Mouse (Mus musculus) heart, embryonic 16.5 days (tissue): Measurements from ENCODE around the gene Atp5f1. TPM values are rescaled to one million over a fixed set of nuclear protein-coding genes. Genes with fewer than 3 reads are reported as not detected.

Source experiments
- ATAC-seq: fragments of 200-750 bp; cut with Nextera tagmentation; replicated peaks from 2 replicates; pipeline ENCODE4 v1.8.0; 2017; ENCODE audit warnings: moderate number of reproducible peaks; ENCODE audit not compliant: insufficient read depth, low FRiP score; ENCODE audit errors: extremely low read depth
- H3K27ac ChIP-seq: fragments of 300-500 bp; sonication (generic); 2 replicates; pipeline ENCODE4 v1.5.1; 2014; ENCODE audit warnings: mild to moderate bottlenecking, low read length, control low read depth, moderate library complexity
- H3K27me3 ChIP-seq: fragments of 300-500 bp; sonication (generic); 2 replicates; pipeline ENCODE4 v1.6.1; 2014; ENCODE audit warnings: low read length, mixed read lengths; ENCODE audit not compliant: control insufficient read depth, insufficient read depth
- H3K36me3 ChIP-seq: fragments of 300-500 bp; sonication (generic); 2 replicates; pipeline ENCODE4 v1.6.1; 2014; ENCODE audit not compliant: control insufficient read depth, insufficient read depth
- H3K4me1 ChIP-seq: fragments of 300-500 bp; sonication (generic); 2 replicates; pipeline ENCODE4 v1.6.1; 2014; ENCODE audit warnings: low read length, mixed read lengths; ENCODE audit not compliant: control insufficient read depth, insufficient read depth
- H3K4me2 ChIP-seq: fragments of 300-500 bp; sonication (generic); 2 replicates; pipeline ENCODE4 v1.6.1; 2014; ENCODE audit warnings: low read depth, mild to moderate bottlenecking, control low read depth, low read length
- H3K4me3 ChIP-seq: fragments of 300-500 bp; sonication (generic); 2 replicates; pipeline ENCODE4 v1.5.1; 2014; ENCODE audit warnings: mild to moderate bottlenecking, control low read depth, low read length
- H3K9ac ChIP-seq: fragments of 300-500 bp; sonication (generic); 2 replicates; pipeline ENCODE4 v1.6.1; 2014; ENCODE audit warnings: low read length, control low read depth
- H3K9me3 ChIP-seq: fragments of 300-500 bp; sonication (generic); replicated peaks from 2 replicates; pipeline ENCODE4 v1.6.1; 2016; ENCODE audit warnings: low read length; ENCODE audit not compliant: control insufficient read depth
- WGBS: fragments of 180-500 bp; shearing (Covaris S2); extraction: QIAGEN DNeasy Blood & Tissue Kit; methylation state at CpG from one replicate; pipeline ENCODE4 v1.1.7; 2014; 5-methylcytosine and 5-hydroxymethylcytosine counted together
- polyA plus RNA-seq: library from polyadenylated mRNA; unstranded; fragments of >200 nt; fragmentation: Nextera tagmentation; extraction: Ambion mirVana; gene quantifications from 2 replicates; pipeline ENCODE4 v1.2.1, GENCODE M21; 2015

Gene Atp5f1
- polyA plus RNA-seq, 1 experiment from 2014 or later: 1,079 TPM

- Histone ChIP-seq H3K4me2 (peak overlapping the region; percentile 16; the same call in 1 of the 2 replicates), H3K27me3 (no peaks in the 10 kb centered on the region), H3K4me3 (no peak overlapping the region), H3K36me3 (peaks cover 4% of the 10 kb centered on the region), H3K4me1 (peaks cover 14% of the 10 kb centered on the region), H3K9me3 (no peaks in the 10 kb centered on the region), H3K9ac (no peak overlapping the region), H3K27ac (peak overlapping the region; percentile 66)
- peak; percentile 74; the same call in 1 of the 2 replicates for ATAC-seq
- WGBS: 27% methylated on average over 5 of the region's 5 CpGs
These were observed 24.9 kb downstream of the Atp5f1 start for GRCm38 (mm10) chr3:105935033-105935432.

DNA sequence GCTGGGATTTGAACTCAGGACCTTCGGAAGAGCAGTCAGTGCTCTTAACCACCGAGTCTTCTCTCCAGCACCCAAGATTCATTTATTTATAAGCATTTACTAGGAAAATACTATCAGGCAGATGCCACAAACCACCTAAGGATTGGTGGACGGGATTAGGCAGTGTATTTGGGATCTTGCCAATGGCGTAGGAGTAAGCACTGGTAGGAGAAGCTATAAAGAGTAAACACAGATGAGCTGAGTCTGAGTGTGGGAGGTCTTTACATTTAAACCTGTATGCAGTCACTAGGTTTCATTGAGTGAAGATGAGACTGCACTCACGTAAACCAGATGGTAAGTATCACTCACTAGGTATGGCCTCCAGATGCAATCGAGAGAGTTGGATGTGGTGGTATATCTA is 26.0 kb downstream of the Atp5f1 start:
- Histone ChIP-seq H3K4me1 (peaks cover 14% of the 10 kb centered on the region), H3K9me3 (no peaks in the 10 kb centered on the region), H3K9ac (no peak overlapping the region), H3K27me3 (no peaks in the 10 kb centered on the region), H3K36me3 (peaks cover 4% of the 10 kb centered on the region), H3K27ac (no peak overlapping the region), H3K4me2 (no peak overlapping the region), H3K4me3 (no peak overlapping the region)
- 87% methylated on average over 6 of the region's 6 CpGs for WGBS
- ATAC-seq: no peak

DNA sequence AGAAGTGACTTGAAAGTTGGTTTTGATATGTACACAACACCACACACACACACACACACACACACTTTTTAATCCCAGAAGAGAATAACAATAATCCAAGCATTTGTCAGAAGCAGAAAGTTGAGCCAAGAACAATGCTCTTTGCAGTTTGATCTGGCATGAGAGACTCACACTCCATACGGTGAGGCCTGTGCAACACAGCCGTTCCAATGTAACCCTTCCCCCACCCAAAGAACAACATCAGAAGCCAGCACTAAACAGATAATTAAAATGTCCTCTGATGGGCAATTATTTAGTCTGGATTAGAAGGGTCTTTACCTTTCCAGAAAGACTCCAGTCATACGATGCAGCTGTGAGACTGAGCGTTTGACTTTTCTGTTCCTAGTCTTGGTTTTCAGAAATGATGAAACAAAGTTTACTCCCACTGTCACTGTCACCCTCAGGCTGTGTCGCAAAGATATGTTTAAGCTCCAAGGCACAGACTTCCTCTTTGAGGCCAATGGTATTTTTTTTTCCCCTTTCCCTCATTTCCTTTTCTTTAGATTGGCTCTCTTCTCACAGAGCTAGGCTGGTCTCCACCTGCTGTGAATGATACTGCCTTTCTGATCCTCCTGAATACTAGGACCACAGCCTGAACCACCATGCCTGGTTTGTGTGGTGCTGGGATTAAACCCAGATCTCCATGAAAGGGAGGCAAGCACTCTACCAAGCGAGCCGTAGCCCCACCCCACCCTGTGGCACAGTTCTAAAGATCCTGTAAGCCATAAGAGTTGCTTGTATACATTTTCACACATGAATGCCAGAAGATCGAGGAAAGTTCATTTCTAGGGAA is 27.4 kb downstream of the Atp5f1 start, which contains the start of gene I830077J02Rik:
Gene I830077J02Rik, minus strand, starts transcription at position 425 of the 832 bp plus-strand sequence.
- no peak for ATAC-seq
- no peaks in the 10 kb centered on the region for H3K27me3 ChIP-seq
- no peak within 1 kb of the TSS for H3K4me3 ChIP-seq
- H3K4me2 ChIP-seq: no peak within 1 kb of the TSS
- H3K9me3 ChIP-seq: no peaks in the 10 kb centered on the region
- no peak within 1 kb of the TSS for H3K9ac ChIP-seq
- peaks cover under 1% of the 10 kb centered on the region; the same call in 1 of the 2 replicates for H3K36me3 ChIP-seq
- H3K4me1 ChIP-seq: peaks cover 14% of the 10 kb centered on the region
- H3K27ac ChIP-seq: peak within 1 kb of the TSS; percentile 44
- 67% methylated on average over 8 of the region's 8 CpGs for WGBS

GRCm38 (mm10) chr3:105931095-105931494 is 28.8 kb downstream of the Atp5f1 start:
- WGBS: 76% methylated on average over 2 of the region's 2 CpGs
- ATAC-seq: no peak

DNA sequence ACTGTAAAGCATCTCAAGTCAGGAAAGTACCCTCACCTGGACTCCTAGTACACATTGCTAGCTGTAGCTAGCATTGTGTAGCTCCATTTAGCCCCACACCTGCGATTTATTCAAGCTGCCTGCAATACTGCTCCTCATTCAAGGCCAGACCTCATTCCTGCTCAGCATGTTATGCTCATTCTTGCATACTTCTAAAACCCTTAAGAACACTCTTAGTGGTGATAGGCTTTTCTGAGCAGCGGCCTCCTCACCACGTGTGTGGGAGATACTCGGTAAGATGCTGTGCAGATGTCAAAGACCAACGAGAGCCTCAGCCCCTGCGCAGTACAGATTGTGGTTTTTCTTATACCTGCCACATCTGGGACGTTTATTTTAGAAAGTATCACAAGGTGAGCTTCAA is 30.1 kb downstream of the Atp5f1 start:
- Histone ChIP-seq H3K27me3 (no peaks in the 10 kb centered on the region), H3K9ac (no peak overlapping the region), H3K4me3 (no peak overlapping the region), H3K27ac (no peak overlapping the region), H3K4me2 (no peak overlapping the region), H3K4me1 (peaks cover 8% of the 10 kb centered on the region), H3K9me3 (no peaks in the 10 kb centered on the region), H3K36me3 (no peaks in the 10 kb centered on the region)
- ATAC-seq: peak; percentile 30; the same call in 1 of the 2 replicates
- 71% methylated on average over 7 of the region's 7 CpGs for WGBS

More at GRCm38 (mm10) chr3:105931095-105931494, 28.8 kb downstream of the Atp5f1 start:
- Histone ChIP-seq H3K4me3 (no peak overlapping the region), H3K27me3 (no peaks in the 10 kb centered on the region), H3K9me3 (no peaks in the 10 kb centered on the region), H3K4me1 (peaks cover 14% of the 10 kb centered on the region), H3K9ac (no peak overlapping the region), H3K36me3 (no peaks in the 10 kb centered on the region), H3K27ac (no peak overlapping the region), H3K4me2 (no peak overlapping the region)

DNA sequence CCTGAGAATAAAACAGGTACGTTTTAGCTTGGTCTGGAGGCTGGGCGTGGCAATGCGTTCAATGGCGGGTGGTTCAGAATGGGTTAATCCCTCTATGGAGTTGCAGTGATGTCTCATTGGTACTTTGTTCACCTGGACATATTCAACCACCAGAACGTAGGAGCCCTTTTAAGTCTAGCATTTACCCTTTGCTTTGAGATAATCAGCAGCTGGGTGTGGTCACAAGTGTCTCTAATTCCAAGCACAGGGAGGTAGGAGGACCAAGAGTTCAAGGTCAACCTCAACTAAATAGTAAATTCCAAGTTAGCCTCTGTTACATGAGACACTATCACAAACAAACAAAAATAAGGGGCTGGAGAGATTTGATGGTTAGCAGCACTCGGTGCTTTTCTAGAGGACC is 31.1 kb downstream of the Atp5f1 start:
- Histone ChIP-seq H3K27ac (no peak overlapping the region), H3K4me3 (no peak overlapping the region), H3K27me3 (no peaks in the 10 kb centered on the region), H3K4me2 (no peak overlapping the region), H3K4me1 (no peaks in the 10 kb centered on the region), H3K9me3 (no peaks in the 10 kb centered on the region), H3K36me3 (no peaks in the 10 kb centered on the region), H3K9ac (no peak overlapping the region)
- ATAC-seq: no peak
- WGBS: 80% methylated on average over 6 of the region's 6 CpGs

DNA sequence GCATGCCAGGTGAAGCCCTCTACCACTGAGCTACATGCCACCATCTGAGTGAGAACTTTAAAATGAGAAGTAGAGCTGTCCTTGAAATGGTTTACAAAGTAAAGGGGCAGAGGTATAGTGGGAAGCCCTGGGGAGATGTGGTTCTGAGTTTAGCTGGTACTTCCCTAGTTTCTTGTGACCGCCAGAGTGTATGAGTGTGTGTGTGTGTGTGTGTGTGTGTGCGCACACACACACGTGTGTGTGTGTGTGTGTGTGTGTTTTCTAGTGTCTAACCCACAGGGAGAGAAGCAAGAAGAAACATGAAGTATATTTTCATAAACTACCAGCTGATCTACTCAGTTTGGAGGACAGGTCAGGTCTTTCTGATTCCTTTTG is 31.7 kb downstream of the Atp5f1 start:
- Histone ChIP-seq H3K4me3 (no peak overlapping the region), H3K4me1 (no peaks in the 10 kb centered on the region), H3K9me3 (no peaks in the 10 kb centered on the region), H3K9ac (no peak overlapping the region), H3K4me2 (no peak overlapping the region), H3K36me3 (no peaks in the 10 kb centered on the region), H3K27ac (no peak overlapping the region), H3K27me3 (no peaks in the 10 kb centered on the region)
- 80% methylated on average over 3 of the region's 3 CpGs for WGBS
- 0 out of 2 replicates have a peak, but pooled peaks have one; percentile 19 for ATAC-seq

DNA sequence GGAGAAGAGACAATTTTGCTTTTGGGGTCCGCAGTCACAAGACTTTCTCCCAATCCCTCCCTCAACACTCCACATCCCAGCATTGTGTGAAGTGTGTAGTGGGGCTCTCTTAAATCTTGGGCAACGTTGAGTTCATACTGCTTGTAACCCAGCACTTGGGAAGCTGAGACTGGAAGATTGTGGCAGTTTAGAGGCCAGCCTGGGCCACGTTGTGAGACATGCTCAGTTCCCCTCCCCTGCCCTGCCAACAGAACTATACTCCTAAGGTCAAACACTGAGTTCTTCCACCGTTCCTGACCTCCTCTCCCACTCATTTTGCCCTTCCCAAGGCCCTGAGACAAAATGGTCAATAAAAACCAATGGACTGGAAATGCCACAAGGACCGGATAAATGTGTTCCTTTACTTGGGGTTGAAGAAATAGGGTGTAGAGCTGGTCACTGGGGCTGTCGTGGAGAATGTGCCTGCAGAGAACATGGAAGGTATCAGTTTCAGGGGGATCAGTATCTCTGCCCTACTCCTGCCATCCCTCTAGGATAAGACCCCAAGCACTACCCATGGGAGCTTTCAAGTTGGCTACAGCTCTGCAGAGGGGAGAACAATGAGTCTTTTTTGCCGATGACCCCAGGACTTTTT is 32.2 kb downstream of the Atp5f1 start:
- no peak for ATAC-seq

DNA sequence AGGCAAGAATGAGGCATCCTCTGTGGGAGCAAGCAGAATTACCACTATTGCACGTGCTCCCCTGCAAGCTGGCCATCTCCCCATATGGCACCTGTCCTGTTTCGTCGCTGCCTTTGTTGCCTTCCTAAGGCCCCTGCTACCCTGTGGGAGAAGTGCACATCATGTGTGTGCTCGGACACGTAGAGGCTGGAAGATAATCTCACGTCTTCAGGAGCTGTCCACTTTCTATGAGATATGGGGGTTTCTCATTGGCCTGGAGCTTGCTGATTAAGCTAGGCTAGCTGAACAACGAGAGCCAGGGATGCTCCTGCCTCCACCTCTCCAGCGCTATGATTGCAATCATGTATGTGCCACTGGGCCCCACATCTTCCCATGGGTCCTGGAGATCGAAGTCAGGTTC is 35.3 kb downstream of the Atp5f1 start:
- H3K9ac ChIP-seq: no peak overlapping the region
- no peaks in the 10 kb centered on the region for H3K4me1 ChIP-seq
- 74% methylated on average over 9 of the region's 9 CpGs for WGBS

More for the DNA sequence above, 32.2 kb downstream of the Atp5f1 start:
- Histone ChIP-seq H3K9me3 (no peaks in the 10 kb centered on the region), H3K36me3 (no peaks in the 10 kb centered on the region), H3K27me3 (no peaks in the 10 kb centered on the region), H3K4me1 (no peaks in the 10 kb centered on the region), H3K4me3 (no peak overlapping the region), H3K4me2 (no peak overlapping the region), H3K27ac (no peak overlapping the region), H3K9ac (no peak overlapping the region)
- WGBS: 79% methylated on average over 7 of the region's 7 CpGs

More for the DNA sequence above, 35.3 kb downstream of the Atp5f1 start:
- ATAC-seq: no peak
- no peaks in the 10 kb centered on the region for H3K36me3 ChIP-seq
- no peak overlapping the region for H3K27ac ChIP-seq
- no peaks in the 10 kb centered on the region for H3K27me3 ChIP-seq
- H3K4me2 ChIP-seq: no peak overlapping the region
- no peak overlapping the region for H3K4me3 ChIP-seq
- no peaks in the 10 kb centered on the region for H3K9me3 ChIP-seq
